Mouse (Mus musculus): ENCODE results near the gene 1700084M14Rik. TPM values are rescaled to one million over a fixed set of nuclear protein-coding genes. Genes with fewer than 3 reads are reported as not detected.
"Not testable (repeated sequence)": the region's sequence is repeated elsewhere in the genome, so short reads cannot be mapped to it uniquely, and the experiment has no call there.

Gene 1700084M14Rik
- not detected in 2 replicates for polyA plus RNA-seq (2015; fragmentation: Nextera tagmentation; extraction: Ambion mirVana)

DNA sequence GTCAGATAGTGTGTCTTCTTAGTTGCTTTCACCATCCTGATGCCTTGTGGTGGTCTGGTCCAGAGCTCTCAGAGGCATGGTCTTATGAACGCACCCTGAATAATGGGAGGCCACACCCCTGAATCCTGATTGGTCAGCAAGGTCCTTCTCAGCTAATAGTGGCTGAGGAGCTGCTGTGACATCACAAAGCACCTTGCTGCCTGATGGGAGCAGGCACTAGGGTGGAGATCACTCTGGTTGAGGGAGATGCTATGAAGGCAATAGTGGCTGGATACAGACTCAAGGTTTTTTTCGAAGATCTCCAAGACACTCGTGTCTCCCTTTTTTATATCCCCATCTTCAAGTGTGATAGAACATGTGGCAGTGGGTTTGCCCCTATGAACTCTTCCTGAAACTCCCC, at the start of gene 1700084M14Rik:
Gene 1700084M14Rik, minus strand, starts transcription at position 101 of the 400 bp plus-strand sequence.
- H3K9me3 ChIP-seq (replicated peaks; ENCODE audit: low read length); H3K4me1 ChIP-seq (replicated peaks; ENCODE audit: insufficient read depth, low read length); H3K27me3 ChIP-seq (ENCODE audit: insufficient read depth, low read length); H3K4me3 ChIP-seq (replicated peaks; ENCODE audit: low read depth, low read length); H3K4me2 ChIP-seq (ENCODE audit: low read length); H3K27ac ChIP-seq; H3K9ac ChIP-seq (ENCODE audit: low read depth, low read length); ATAC-seq (replicated peaks; ENCODE audit: low FRiP score, low read depth); H3K36me3 ChIP-seq (ENCODE audit: insufficient read depth, low read length); DNase-seq (ENCODE audit: low spot score): not testable (repeated sequence)
- WGBS, result 82% methylated on average over 3 of the region's 3 CpGs

Other genes with a start within 250 kb of the 1700084M14Rik start
- not detected in 2 replicates for gene Mageb2, start 244.2 kb downstream of the 1700084M14Rik start, polyA plus RNA-seq (2015; fragmentation: Nextera tagmentation; extraction: Ambion mirVana)
- gene Gm5072, start 183.4 kb downstream of the 1700084M14Rik start, polyA plus RNA-seq (2015; fragmentation: Nextera tagmentation; extraction: Ambion mirVana), result not detected in 2 replicates
- not detected in 2 replicates for gene Gm8914, start 95.8 kb downstream of the 1700084M14Rik start, polyA plus RNA-seq (2015; fragmentation: Nextera tagmentation; extraction: Ambion mirVana)
- not detected in 2 replicates for gene Gm14781, start 56.3 kb upstream of the 1700084M14Rik start, polyA plus RNA-seq (2015; fragmentation: Nextera tagmentation; extraction: Ambion mirVana)
- not detected in 2 replicates for gene Mageb5, start 207.1 kb upstream of the 1700084M14Rik start, polyA plus RNA-seq (2015; fragmentation: Nextera tagmentation; extraction: Ambion mirVana)